Mouse (Mus musculus): ENCODE results near the gene Gys2. TPM values are rescaled to one million over a fixed set of nuclear protein-coding genes. Genes with fewer than 3 reads are reported as not detected.
"Not testable (repeated sequence)": the region's sequence is repeated elsewhere in the genome, so short reads cannot be mapped to it uniquely, and the experiment has no call there.

Gys2 gene
- polyA plus RNA-seq, 2 experiments, result not detected

DNA sequence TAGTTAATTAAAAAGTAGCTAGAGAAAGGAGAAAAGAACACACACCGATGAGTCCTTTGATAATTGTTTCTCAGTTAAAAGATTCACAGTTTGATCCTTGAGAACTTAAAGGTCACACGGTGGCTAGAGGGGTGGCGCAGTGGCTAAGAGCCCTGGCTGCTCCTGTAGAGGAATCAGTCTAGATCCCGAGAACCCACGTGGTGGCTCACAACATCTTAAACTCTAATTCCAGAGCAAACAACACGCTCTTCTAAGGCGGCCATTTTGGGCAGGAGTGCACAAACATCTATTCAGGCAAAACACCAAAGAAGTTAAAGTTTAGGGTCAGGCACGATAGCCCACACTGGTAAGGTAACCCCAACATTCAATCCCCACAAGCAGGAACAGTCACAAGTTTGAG lies 30.7 kb upstream of the Gys2 start:
- Histone ChIP-seq H3K9ac (ENCODE audit: low read depth, low read length, severe bottlenecking) (no peak overlapping the region), H3K27me3 (ENCODE audit: control insufficient read depth, insufficient read depth, low read length) (no peaks in the 10 kb centered on the region), H3K4me3 (replicated peaks; ENCODE audit: low read length) (no peak overlapping the region), H3K27ac (replicated peaks; ENCODE audit: low read depth, low read length) (no peak overlapping the region), H3K4me1 (ENCODE audit: control insufficient read depth, insufficient read depth, low read length) (peaks cover 3% of the 10 kb centered on the region; the same call in 1 of the 2 replicates), H3K4me2 (replicated peaks; ENCODE audit: low read depth, low read length, severe bottlenecking) (0 out of 2 replicates have a peak overlapping the region, but pooled peaks have one; percentile 8), H3K9me3 (ENCODE audit: control insufficient read depth, low read length) (no peaks in the 10 kb centered on the region), H3K36me3 (ENCODE audit: control insufficient read depth, insufficient read depth, low read length) (peaks cover 29% of the 10 kb centered on the region)
- 78% methylated on average over 8 of the region's 8 CpGs for WGBS
- TF ChIP-seq POLR2A (IDR thresholded peaks at IDR 0.05; ENCODE audit: borderline replicate concordance, extremely low read depth, insufficient read depth, insufficient read length), result no peak
- DNase-seq (ENCODE audit: low spot score), result no peak
- ATAC-seq (ENCODE audit: low FRiP score, low read depth), result no peak

DNA sequence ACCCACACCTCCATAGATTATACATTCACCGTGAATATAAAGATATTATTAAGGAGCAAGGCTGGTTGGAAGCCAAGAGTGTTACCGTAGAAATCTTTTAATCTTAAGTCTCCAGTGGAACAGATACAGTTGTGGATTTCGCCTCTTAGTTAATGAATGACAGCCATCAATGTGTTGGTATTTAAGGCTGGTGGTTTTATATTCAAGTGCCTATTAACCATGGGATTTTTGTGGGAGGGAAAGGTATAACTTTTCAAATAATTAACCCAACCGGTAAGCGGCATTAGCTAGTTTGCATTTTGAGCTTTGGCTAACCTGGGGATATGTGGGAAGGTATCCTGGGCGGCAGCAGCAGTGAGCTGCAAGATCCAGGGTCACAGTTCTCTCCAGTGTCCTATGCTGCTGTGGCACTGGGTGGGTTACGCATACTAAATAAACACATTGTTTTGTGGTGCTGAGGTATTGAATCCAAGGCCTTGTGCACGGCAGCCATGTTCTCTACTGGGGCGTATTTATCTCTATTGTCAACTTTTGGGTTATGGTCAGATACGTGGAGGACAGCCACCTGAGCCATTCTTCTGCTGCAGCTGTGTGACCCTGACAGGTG lies 29.7 kb upstream of the Gys2 start:
- Histone ChIP-seq H3K4me1 (ENCODE audit: control insufficient read depth, insufficient read depth, low read length) (no peaks in the 10 kb centered on the region), H3K27me3 (ENCODE audit: control insufficient read depth, insufficient read depth, low read length) (no peaks in the 10 kb centered on the region), H3K9me3 (ENCODE audit: control insufficient read depth, low read length) (no peaks in the 10 kb centered on the region), H3K9ac (ENCODE audit: low read depth, low read length, severe bottlenecking) (no peak overlapping the region), H3K4me2 (replicated peaks; ENCODE audit: low read depth, low read length, severe bottlenecking) (no peak overlapping the region), H3K36me3 (ENCODE audit: control insufficient read depth, insufficient read depth, low read length) (peaks cover 38% of the 10 kb centered on the region), H3K27ac (replicated peaks; ENCODE audit: low read depth, low read length) (no peak overlapping the region), H3K4me3 (replicated peaks; ENCODE audit: low read length) (no peak overlapping the region)
- no peak for DNase-seq (ENCODE audit: low spot score)
- ATAC-seq (ENCODE audit: low FRiP score, low read depth), result no peak
- 84% methylated on average over 10 of the region's 10 CpGs for WGBS
- no peak for TF ChIP-seq POLR2A (IDR thresholded peaks at IDR 0.05; ENCODE audit: borderline replicate concordance, extremely low read depth, insufficient read depth, insufficient read length)

DNA sequence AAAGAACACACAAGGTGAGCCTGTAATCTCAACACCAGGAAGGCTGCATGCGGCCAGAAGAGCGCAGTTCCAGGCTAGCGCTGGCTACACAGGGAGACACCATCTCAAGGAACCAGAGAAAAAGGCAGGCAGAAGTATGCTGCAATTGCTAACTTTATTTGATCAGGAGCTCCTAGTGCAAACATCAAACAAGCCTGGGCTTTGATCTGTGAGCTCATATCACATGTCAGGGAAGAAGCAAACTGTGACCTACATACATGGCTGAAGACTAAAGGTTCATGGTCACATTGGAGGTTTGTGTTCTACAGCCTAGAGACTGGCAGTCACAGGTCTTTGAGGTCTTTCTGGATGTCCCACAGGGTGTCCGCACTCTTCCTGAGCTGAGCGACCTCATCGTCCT lies 17.2 kb upstream of the Gys2 start:
- H3K9ac ChIP-seq (ENCODE audit: low read depth, low read length, severe bottlenecking); H3K27ac ChIP-seq (replicated peaks; ENCODE audit: low read depth, low read length); H3K4me3 ChIP-seq (replicated peaks; ENCODE audit: low read length); ATAC-seq (ENCODE audit: low FRiP score, low read depth); H3K27me3 ChIP-seq (ENCODE audit: control insufficient read depth, insufficient read depth, low read length); H3K4me1 ChIP-seq (ENCODE audit: control insufficient read depth, insufficient read depth, low read length); H3K4me2 ChIP-seq (replicated peaks; ENCODE audit: low read depth, low read length, severe bottlenecking); DNase-seq (ENCODE audit: low spot score); H3K9me3 ChIP-seq (ENCODE audit: control insufficient read depth, low read length): not testable (repeated sequence)
- 91% methylated on average over 6 of the region's 6 CpGs for WGBS
- H3K36me3 ChIP-seq (ENCODE audit: control insufficient read depth, insufficient read depth, low read length), result peaks cover 68% of the 10 kb centered on the region

DNA sequence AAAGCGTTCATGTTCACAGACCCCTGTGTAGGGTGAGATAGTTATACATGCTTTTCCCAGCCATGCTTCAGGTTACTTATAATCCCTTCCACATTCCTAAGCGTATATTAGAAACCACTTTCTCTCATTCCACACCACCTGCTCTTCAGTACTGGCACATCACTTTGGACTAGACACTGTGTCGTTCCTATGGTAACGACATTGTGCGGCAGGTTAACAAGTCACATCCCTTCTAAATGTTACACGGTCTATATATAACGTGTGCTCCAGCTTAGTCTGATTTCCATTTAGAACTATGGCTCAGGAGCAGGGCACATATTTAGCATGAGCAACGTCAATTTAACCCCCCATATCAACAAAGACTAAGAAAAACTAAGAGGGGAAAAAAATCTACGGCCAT lies 14.7 kb upstream of the Gys2 start:
- Histone ChIP-seq H3K36me3 (ENCODE audit: control insufficient read depth, insufficient read depth, low read length) (peaks cover 45% of the 10 kb centered on the region), H3K27ac (replicated peaks; ENCODE audit: low read depth, low read length) (no peak overlapping the region), H3K9me3 (ENCODE audit: control insufficient read depth, low read length) (0 out of 2 replicates have a peak, but pooled peaks cover 4% of the 10 kb centered on the region), H3K4me2 (replicated peaks; ENCODE audit: low read depth, low read length, severe bottlenecking) (no peak overlapping the region), H3K27me3 (ENCODE audit: control insufficient read depth, insufficient read depth, low read length) (no peaks in the 10 kb centered on the region), H3K4me3 (replicated peaks; ENCODE audit: low read length) (no peak overlapping the region), H3K4me1 (ENCODE audit: control insufficient read depth, insufficient read depth, low read length) (no peaks in the 10 kb centered on the region), H3K9ac (ENCODE audit: low read depth, low read length, severe bottlenecking) (no peak overlapping the region)
- DNase-seq (ENCODE audit: low spot score) (no peak), ATAC-seq (ENCODE audit: low FRiP score, low read depth) (peak; percentile 63; the same call in 1 of the 2 replicates)
- no peak for TF ChIP-seq POLR2A (IDR thresholded peaks at IDR 0.05; ENCODE audit: borderline replicate concordance, extremely low read depth, insufficient read depth, insufficient read length)
- WGBS, result 85% methylated on average over 9 of the region's 9 CpGs

DNA sequence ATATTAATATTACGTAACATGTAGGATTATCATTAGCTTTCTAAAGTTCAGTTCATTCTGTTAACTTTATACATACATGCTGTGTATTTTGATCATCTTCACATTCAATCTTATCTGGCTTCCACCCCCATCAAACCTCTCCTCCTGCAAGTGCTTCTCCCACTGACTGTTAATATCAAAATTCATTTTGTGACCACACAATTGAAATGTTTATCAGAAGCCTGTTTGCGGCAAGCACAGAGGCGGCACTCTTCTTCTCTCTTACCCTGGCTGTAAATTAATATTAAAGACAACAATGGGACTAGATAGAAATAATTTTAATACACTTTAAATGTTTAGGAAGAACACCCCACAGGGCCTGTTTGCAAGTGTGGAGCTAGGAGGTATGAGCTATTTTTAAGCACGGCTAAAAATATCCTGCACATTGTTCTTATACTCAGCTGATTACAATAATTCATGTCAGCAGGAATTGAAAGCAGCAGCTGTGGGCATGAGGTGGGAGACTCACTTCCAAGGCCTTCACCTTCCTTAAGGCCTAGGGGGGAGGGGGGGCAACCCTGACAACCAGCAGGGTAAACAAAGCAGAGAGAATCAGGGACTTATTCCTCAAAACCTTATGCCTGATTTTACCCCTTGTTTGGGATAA lies 12.7 kb upstream of the Gys2 start:
- Histone ChIP-seq H3K36me3 (ENCODE audit: control insufficient read depth, insufficient read depth, low read length) (peaks cover 33% of the 10 kb centered on the region; the same call in 1 of the 2 replicates), H3K4me1 (ENCODE audit: control insufficient read depth, insufficient read depth, low read length) (no peaks in the 10 kb centered on the region), H3K9ac (ENCODE audit: low read depth, low read length, severe bottlenecking) (no peak overlapping the region), H3K4me3 (replicated peaks; ENCODE audit: low read length) (no peak overlapping the region), H3K9me3 (ENCODE audit: control insufficient read depth, low read length) (0 out of 2 replicates have a peak, but pooled peaks cover 4% of the 10 kb centered on the region), H3K27ac (replicated peaks; ENCODE audit: low read depth, low read length) (no peak overlapping the region), H3K4me2 (replicated peaks; ENCODE audit: low read depth, low read length, severe bottlenecking) (no peak overlapping the region), H3K27me3 (ENCODE audit: control insufficient read depth, insufficient read depth, low read length) (no peaks in the 10 kb centered on the region)
- no peak for ATAC-seq (ENCODE audit: low FRiP score, low read depth)
- no peak for DNase-seq (ENCODE audit: low spot score)
- WGBS, result 87% methylated on average over 4 of the region's 4 CpGs
- TF ChIP-seq POLR2A (IDR thresholded peaks at IDR 0.05; ENCODE audit: borderline replicate concordance, extremely low read depth, insufficient read depth, insufficient read length), result no peak

Data from limb, embryonic 14.5 days (tissue).